Mouse (Mus musculus) forebrain, embryonic 13.5 days (tissue): ENCODE data around the gene Myl6. TPM values are rescaled to one million over a fixed set of nuclear protein-coding genes. Genes with fewer than 3 reads are reported as not detected.
"Not testable (repeated sequence)": the region's sequence is repeated elsewhere in the genome, so short reads cannot be mapped to it uniquely, and the experiment has no call there.

ENCODE experiments used
- ATAC-seq: fragments of 200-750 bp; cut with Nextera tagmentation; 2 replicates; pipeline ENCODE4 v1.8.0; 2017
- H3K27ac ChIP-seq: fragments of 300-500 bp; sonication (generic); 2 replicates; pipeline ENCODE4 v1.5.1; 2015; ENCODE audit warnings: inconsistent platforms, mild to moderate bottlenecking, moderate library complexity
- H3K27me3 ChIP-seq: fragments of 300-500 bp; sonication (generic); 2 replicates; pipeline ENCODE4 v1.6.1; 2015; ENCODE audit warnings: mild to moderate bottlenecking, inconsistent platforms
- H3K36me3 ChIP-seq: fragments of 300-500 bp; sonication (generic); 2 replicates; pipeline ENCODE4 v1.6.1; 2015; ENCODE audit warnings: mild to moderate bottlenecking, inconsistent platforms; ENCODE audit not compliant: poor library complexity, severe bottlenecking
- H3K4me1 ChIP-seq: fragments of 300-500 bp; sonication (generic); 2 replicates; pipeline ENCODE4 v1.6.1; 2015; ENCODE audit warnings: inconsistent platforms
- H3K4me2 ChIP-seq: fragments of 300-500 bp; sonication (generic); 2 replicates; pipeline ENCODE4 v1.6.1; 2015; ENCODE audit warnings: inconsistent platforms, mild to moderate bottlenecking, moderate library complexity
- H3K4me3 ChIP-seq: fragments of 300-500 bp; sonication (generic); 2 replicates; pipeline ENCODE4 v1.5.1; 2015; ENCODE audit warnings: mild to moderate bottlenecking, inconsistent platforms
- H3K9ac ChIP-seq: fragments of 300-500 bp; sonication (generic); 2 replicates; pipeline ENCODE4 v1.6.1; 2015; ENCODE audit warnings: mild to moderate bottlenecking, inconsistent platforms
- H3K9me3 ChIP-seq: fragments of 300-500 bp; sonication (generic); replicated peaks from 2 replicates; pipeline ENCODE4 v1.6.1; 2016; ENCODE audit warnings: inconsistent platforms
- WGBS: fragments of 180-500 bp; shearing (Covaris S2); methylation state at CpG from one replicate; pipeline ENCODE4 v1.1.7; 2015; 5-methylcytosine and 5-hydroxymethylcytosine counted together
- polyA plus RNA-seq: library from polyadenylated mRNA; unstranded; fragments of >200 nt; fragmentation: Nextera tagmentation; extraction: Ambion mirVana; gene quantifications from 2 replicates; pipeline ENCODE4 v1.2.1, GENCODE M21; 2015

Myl6 gene
- polyA plus RNA-seq, 1 experiment from 2014 or later, result 740 TPM

DNA sequence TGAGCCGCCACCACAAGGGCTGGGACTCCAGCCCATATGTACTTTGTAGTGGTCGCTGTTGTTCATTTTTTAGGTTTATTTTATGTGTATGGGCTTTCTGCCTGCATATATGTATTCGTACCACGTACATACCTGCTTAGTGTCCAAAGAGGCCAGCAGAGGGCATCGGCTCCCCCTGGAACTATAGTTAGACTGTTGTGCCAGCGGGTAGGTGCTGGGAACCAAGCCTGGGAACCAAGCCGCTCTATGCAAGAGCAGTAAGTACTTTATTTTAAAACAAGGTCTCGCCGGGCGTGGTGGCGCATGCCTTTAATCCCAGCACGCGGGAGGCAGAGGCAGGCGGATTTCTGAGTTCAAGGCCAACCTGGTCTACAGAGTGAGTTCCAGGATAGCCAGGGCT lies 12.0 kb upstream of the Myl6 start:
- 95% methylated on average over 14 of the region's 14 CpGs for WGBS
- H3K36me3 ChIP-seq, result no peaks in the 10 kb centered on the region
- no peak for ATAC-seq
- H3K9me3 ChIP-seq, result no peaks in the 10 kb centered on the region
- no peak overlapping the region for H3K27ac ChIP-seq
- H3K9ac ChIP-seq, result no peak overlapping the region
- no peak overlapping the region for H3K4me3 ChIP-seq
- no peak overlapping the region for H3K4me2 ChIP-seq
- H3K27me3 ChIP-seq, result no peaks in the 10 kb centered on the region
- H3K4me1 ChIP-seq, result no peaks in the 10 kb centered on the region

DNA sequence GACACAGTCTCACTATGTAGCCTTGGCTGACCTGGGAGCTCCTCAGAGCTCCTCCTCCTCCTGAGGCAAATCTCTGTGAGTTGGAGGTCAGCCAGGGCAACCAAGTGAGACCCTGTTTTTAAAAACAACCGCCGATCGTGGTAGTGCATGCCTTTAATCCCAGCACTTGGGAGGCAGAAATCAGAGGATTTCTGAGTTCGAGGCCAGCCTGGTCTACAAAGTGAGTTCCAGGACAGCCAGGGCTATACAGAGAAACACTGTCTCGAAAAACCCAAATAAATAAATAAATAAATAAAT lies 11.4 kb upstream of the Myl6 start:
- ATAC-seq, H3K9me3 ChIP-seq, H3K27me3 ChIP-seq, H3K4me2 ChIP-seq, H3K4me3 ChIP-seq, H3K9ac ChIP-seq, H3K27ac ChIP-seq, H3K36me3 ChIP-seq, H3K4me1 ChIP-seq: not testable (repeated sequence)
- WGBS, result 86% methylated on average over 5 of the region's 5 CpGs

DNA sequence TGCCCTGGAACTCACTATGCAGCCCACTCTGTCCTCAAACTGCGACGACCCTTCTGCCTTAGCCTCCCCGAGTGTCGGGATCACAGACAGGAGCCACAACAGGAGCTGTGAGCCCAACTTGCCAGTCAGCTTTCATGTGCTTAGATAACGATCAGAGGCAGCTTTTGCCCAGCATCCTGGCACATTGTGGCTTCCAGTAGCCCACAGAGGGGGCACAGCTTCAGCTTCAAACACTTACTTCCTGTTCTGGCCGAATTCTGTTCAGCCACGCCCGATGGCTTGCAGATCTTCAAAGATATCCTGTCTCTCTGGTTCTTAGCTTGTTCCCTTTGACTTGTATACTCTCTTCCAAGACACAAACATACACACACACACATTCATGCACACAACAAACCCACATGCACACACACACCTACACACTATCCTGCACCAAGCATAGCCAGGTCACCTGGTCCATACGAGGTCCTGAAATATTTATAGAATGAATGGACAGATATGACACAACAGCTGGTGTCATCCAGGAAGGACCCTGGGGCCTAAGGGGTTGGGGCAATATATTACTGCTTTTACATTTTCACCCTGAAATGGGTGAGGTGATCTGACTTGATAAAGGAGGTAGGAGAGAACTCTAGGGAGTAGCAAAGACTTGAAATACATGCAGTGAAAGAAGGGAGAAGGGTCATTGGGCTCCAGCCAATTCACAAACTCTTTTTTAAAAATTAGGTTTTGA lies 10.9 kb upstream of the Myl6 start:
- WGBS, result 81% methylated on average over 9 of the region's 9 CpGs
- Histone ChIP-seq H3K4me1 (no peaks in the 10 kb centered on the region), H3K9ac (0 out of 2 replicates have a peak overlapping the region, but pooled peaks have one; percentile 32), H3K4me3 (no peak overlapping the region), H3K9me3 (no peaks in the 10 kb centered on the region), H3K27ac (no peak overlapping the region), H3K36me3 (no peaks in the 10 kb centered on the region), H3K4me2 (no peak overlapping the region), H3K27me3 (no peaks in the 10 kb centered on the region)
- no peak for ATAC-seq

DNA sequence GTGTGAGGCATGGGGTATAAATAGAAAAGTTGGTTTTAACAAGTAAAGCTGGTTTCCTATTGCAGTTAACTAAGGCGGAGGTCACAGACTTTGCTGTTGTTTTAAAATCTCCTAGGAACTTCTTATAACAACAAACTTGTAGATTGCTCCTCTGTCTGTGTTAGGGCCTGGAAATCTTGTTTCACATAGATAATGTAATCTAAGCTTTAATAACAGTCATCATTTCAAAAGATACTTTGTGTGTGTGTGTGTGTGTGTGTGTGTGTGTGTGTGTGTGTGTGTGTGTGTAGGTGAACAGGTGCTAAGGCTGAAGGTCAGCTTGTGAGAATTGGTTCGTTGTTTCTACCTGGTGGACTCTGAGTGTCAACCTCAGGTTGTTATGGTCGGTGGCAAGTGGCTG lies 10.1 kb upstream of the Myl6 start:
- Histone ChIP-seq H3K9me3 (no peaks in the 10 kb centered on the region), H3K4me3 (no peak overlapping the region), H3K36me3 (no peaks in the 10 kb centered on the region), H3K27ac (no peak overlapping the region), H3K4me2 (no peak overlapping the region), H3K4me1 (peaks cover 5% of the 10 kb centered on the region; the same call in 1 of the 2 replicates), H3K9ac (no peak overlapping the region), H3K27me3 (no peaks in the 10 kb centered on the region)
- WGBS, result 91% methylated on average over 3 of the region's 3 CpGs
- no peak for ATAC-seq

DNA sequence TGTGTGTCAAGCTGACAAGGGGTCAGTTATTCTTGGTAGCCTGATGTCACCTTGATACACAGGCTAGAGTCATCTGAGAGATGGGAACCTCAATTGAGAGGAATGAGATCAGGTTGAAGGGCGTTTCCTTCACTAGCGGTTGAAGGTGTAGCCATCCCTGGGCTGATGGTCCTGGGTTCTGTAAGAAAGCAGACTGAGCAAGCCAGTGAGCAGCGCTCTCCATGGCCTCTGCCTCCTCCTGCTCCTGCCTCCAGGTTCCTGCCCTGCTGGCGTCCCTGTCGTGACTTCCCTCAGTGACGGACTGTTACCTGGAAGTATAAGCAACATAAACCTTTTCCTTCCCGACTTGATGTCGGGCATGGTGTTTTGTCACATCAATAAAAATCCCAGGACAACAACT lies 9.6 kb upstream of the Myl6 start:
- no peaks in the 10 kb centered on the region for H3K27me3 ChIP-seq
- no peak overlapping the region for H3K4me2 ChIP-seq
- H3K4me3 ChIP-seq, result no peak overlapping the region
- 77% methylated on average over 8 of the region's 8 CpGs for WGBS
- H3K36me3 ChIP-seq, result no peaks in the 10 kb centered on the region
- no peak for ATAC-seq
- peaks cover 5% of the 10 kb centered on the region; the same call in 1 of the 2 replicates for H3K4me1 ChIP-seq
- H3K9ac ChIP-seq, result no peak overlapping the region
- H3K9me3 ChIP-seq, result no peaks in the 10 kb centered on the region
- no peak overlapping the region for H3K27ac ChIP-seq

DNA sequence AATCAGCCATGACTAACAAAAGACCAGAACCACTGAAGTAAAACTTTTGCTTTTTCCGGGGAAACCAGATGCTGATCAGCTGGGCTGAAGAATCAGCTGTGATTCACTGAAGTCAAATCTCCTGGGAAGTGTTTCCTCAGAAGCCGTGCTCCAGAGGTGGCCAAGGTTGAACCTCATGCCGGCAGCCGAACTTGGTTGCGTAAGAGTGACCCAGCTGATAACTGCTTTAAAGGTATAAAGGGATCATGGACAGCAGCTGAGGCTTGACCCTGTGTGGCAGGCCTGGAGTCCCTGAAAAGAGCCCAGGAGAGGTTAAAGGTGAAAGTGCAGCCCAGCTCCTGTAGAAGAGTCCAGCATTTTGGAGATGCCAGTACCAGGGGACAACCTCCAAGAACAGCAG lies 8.4 kb upstream of the Myl6 start:
- no peaks in the 10 kb centered on the region for H3K9me3 ChIP-seq
- no peaks in the 10 kb centered on the region for H3K36me3 ChIP-seq
- H3K27me3 ChIP-seq, result no peaks in the 10 kb centered on the region
- no peak for ATAC-seq
- H3K4me1 ChIP-seq, result peaks cover 13% of the 10 kb centered on the region
- H3K9ac ChIP-seq, result no peak overlapping the region
- H3K4me2 ChIP-seq, result no peak overlapping the region
- no peak overlapping the region for H3K4me3 ChIP-seq
- 87% methylated on average over 5 of the region's 5 CpGs for WGBS
- H3K27ac ChIP-seq, result no peak overlapping the region

DNA sequence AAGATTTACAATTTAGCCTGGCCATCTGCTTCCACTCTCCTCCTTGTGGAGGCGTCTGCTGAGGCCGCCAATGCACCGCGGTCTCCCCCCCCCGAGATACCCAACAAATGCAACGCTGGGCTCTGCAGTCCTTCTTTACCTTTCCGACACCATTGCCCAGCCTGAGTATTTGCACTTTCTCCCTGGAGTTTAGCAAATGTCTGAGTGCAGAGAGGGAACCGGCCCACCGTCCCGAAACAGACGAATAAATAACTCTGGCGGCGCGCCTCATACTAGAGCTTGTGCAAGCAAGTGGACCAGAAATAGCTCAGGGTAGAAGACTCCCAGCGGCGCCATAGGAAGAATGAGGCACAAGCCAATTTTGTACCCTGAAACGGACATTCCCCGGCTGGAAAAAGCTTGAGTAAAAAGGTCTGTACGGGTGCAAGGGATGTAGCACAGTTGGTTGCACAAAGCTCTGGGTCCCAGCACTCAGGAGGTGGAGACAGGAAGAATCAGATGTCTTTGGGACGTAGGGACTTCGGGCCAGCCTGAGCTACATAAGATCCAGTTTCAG lies 5.2 kb upstream of the Myl6 start:
- Histone ChIP-seq H3K4me2 (peak overlapping the region; percentile 81), H3K9me3 (no peaks in the 10 kb centered on the region)
- ATAC-seq, result peak; percentile 46

DNA sequence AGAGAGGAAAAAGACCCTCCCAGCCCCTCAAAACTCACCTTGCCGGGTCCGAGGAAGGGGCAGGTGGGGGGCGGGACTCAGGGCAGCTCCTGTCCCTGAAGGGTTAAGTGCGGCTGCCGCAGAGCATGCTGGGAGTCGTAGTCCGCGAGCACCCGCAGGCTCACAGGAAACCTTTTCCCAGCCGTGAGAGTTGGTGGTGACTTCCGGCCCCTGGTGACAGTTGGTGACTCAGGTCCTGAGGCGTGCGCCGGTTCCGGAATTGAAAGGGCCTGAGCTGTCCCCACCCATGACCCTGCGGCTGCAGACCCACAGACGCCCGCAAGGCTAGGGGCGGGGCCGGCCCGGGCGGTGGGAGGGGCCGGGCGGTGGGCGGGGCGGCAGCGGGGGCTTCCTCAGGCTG lies 4.6 kb upstream of the Myl6 start, which contains the start of gene Myl6b:
Gene Myl6b, minus strand, starts transcription at position 96 of the 400 bp plus-strand sequence.
- WGBS, result 0% methylated on average over 26 of the region's 27 CpGs
- peak within 1 kb of the TSS; percentile 65 for H3K27ac ChIP-seq
- H3K4me1 ChIP-seq, result peaks cover 22% of the 10 kb centered on the region
- peak; percentile 79 for ATAC-seq
- peak within 1 kb of the TSS; percentile 65 for H3K9ac ChIP-seq
- no peaks in the 10 kb centered on the region for H3K36me3 ChIP-seq
- H3K4me2 ChIP-seq, result peak within 1 kb of the TSS; percentile 81
- H3K4me3 ChIP-seq, result peak within 1 kb of the TSS; percentile 72
- H3K9me3 ChIP-seq, result no peaks in the 10 kb centered on the region
- peaks cover 3% of the 10 kb centered on the region; the same call in 1 of the 2 replicates for H3K27me3 ChIP-seq

More for the DNA sequence above, 5.2 kb upstream of the Myl6 start:
- Histone ChIP-seq H3K27me3 (peaks cover 3% of the 10 kb centered on the region; the same call in 1 of the 2 replicates), H3K36me3 (no peaks in the 10 kb centered on the region), H3K4me3 (peak overlapping the region; percentile 72), H3K4me1 (peaks cover 22% of the 10 kb centered on the region), H3K9ac (peak overlapping the region; percentile 65), H3K27ac (peak overlapping the region; percentile 65)
- 3% methylated on average over 21 of the region's 21 CpGs for WGBS

DNA sequence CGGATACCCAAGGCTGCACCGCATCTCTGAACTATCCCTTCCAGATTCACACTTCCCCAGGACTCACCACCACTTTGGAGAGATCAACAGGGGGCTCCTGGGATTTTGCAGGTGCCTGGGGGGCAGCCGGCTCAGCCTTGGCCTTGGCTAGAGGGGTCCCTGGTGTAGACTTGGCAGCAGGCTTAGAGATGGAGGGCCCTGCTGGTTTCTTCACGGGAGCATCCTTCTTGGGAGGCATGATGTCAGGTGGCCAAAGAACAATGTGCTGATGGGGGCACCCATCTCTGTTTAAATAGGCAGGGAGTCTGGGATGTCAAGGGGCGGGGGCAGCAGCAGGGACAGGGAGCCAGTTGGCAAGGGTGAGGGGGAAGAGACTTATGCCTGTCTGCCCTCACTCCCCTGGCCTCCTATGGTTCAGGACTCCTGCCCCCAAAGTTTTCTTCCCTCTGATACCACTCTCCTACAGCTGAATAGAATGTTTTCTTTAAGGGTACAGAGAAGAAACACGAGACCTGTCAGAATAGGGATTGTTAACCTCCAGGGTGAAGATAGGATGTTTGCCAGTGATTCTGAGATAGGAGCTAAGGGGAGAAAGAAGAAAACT lies 3.3 kb upstream of the Myl6 start:
- H3K27me3 ChIP-seq, result peaks cover 3% of the 10 kb centered on the region; the same call in 1 of the 2 replicates
- H3K27ac ChIP-seq, result no peak overlapping the region
- no peak for ATAC-seq
- H3K9ac ChIP-seq, result 0 out of 2 replicates have a peak overlapping the region, but pooled peaks have one; percentile 10
- no peaks in the 10 kb centered on the region for H3K9me3 ChIP-seq
- no peak overlapping the region for H3K4me3 ChIP-seq
- WGBS, result 31% methylated on average over 6 of the region's 6 CpGs
- H3K4me2 ChIP-seq, result no peak overlapping the region
- H3K36me3 ChIP-seq, result no peaks in the 10 kb centered on the region
- H3K4me1 ChIP-seq, result peaks cover 28% of the 10 kb centered on the region

DNA sequence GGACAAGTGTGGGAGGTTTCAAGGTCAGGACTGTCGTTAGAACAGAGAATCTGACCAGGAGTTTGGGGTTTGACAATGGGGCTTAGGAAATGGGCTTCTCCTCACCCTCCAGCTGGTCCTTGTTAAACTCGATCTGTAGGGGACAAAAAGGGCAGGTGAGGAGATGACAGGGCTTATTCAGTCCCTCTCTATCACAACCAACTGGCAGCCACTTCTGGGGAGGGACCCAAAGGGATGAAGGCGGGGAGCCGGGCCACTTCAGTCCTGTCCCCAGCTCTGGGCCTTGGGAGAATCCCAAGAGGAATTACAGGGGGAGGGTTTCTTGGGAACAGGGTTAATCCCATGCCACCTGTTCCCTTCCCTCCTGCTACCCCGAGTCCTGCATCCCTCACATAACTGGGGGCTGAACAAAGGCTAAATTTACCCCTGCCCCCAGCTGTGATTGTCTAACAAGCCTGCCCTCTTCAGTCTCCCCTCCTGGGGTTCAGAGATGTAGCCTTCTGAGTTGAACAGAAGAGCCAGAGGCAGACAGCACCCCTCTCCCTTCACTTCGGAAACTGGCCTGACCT lies 2.6 kb upstream of the Myl6 start:
- Histone ChIP-seq H3K27me3 (peaks cover 3% of the 10 kb centered on the region; the same call in 1 of the 2 replicates), H3K9me3 (no peaks in the 10 kb centered on the region), H3K9ac (0 out of 2 replicates have a peak overlapping the region, but pooled peaks have one; percentile 10), H3K4me1 (peaks cover 35% of the 10 kb centered on the region), H3K27ac (no peak overlapping the region), H3K4me2 (no peak overlapping the region), H3K4me3 (no peak overlapping the region), H3K36me3 (peaks cover 5% of the 10 kb centered on the region)
- no peak for ATAC-seq
- WGBS, result 25% methylated on average over 6 of the region's 6 CpGs

DNA sequence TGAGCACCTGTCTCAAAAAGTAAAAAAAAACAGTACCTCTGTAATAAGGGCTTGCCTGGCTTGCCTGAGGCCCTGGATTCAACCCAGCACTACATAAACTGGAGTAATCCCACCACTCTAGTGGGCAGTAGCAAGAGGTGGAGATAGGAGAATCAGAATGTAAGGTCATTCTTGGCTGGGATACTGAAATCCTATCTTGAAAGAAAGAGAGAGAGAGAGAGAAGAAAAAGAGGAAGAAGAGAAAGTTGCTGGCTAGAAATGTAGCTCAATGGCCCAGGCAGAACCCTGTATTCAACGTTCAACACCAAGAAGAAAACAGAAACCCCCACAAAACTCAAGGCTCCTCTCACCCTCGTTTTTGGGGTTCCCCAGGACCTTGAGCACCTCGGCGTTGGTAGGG lies 2.0 kb upstream of the Myl6 start:
- Histone ChIP-seq H3K27ac (no peak overlapping the region), H3K36me3 (peaks cover 11% of the 10 kb centered on the region), H3K4me3 (no peak overlapping the region), H3K4me1 (peaks cover 41% of the 10 kb centered on the region), H3K4me2 (no peak overlapping the region), H3K27me3 (peaks cover 3% of the 10 kb centered on the region; the same call in 1 of the 2 replicates), H3K9ac (no peak overlapping the region), H3K9me3 (no peaks in the 10 kb centered on the region)
- 79% methylated on average over 4 of the region's 4 CpGs for WGBS
- ATAC-seq, result no peak

DNA sequence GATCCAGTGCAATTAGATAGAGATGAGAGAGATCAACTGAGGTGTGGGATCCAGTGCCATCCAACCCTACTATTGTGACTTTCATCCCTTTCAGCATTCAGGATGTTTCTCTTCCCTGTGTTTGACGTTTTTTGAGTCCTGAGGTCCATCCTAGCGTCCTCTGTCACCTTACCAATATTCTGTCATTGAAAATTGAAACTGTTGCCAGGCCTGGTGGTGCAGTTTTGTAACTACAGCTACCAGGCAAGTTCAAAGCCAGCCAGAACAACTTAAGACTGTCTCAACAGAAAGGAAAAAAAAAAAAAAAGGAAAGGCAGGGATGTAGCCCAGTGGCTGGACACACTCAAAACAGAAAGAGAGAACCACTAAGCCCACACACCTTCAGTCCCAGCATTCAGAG lies 1.3 kb upstream of the Myl6 start:
- Histone ChIP-seq H3K27me3 (peaks cover 3% of the 10 kb centered on the region; the same call in 1 of the 2 replicates), H3K4me3 (peak overlapping the region; percentile 73; the same call in 1 of the 2 replicates), H3K36me3 (peaks cover 18% of the 10 kb centered on the region), H3K9ac (no peak overlapping the region), H3K4me2 (peak overlapping the region; percentile 82), H3K4me1 (peaks cover 41% of the 10 kb centered on the region), H3K27ac (no peak overlapping the region), H3K9me3 (no peaks in the 10 kb centered on the region)
- WGBS, result 76% methylated on average over 2 of the region's 2 CpGs
- no peak for ATAC-seq
